Mouse (Mus musculus) kidney, postnatal 25 days (tissue): ENCODE measurements around the gene Saa4.
A peak's percentile ranks its signal among the peaks of the same experiment; 100 is the strongest.
"Not testable (repeated sequence)": the region's sequence is repeated elsewhere in the genome, so short reads cannot be mapped to it uniquely, and the experiment has no call there.

Experiments
- DNase-seq, 2 experiments: peaks; one replicate each; pipeline ENCODE4 v3.0.0; 2021; ENCODE audit warnings: mixed read lengths in 2 of 2

The Saa4 gene

GRCm38 (mm10) chr7:46732458-46732857 lies at the start of gene Saa4:
Saa4 (minus strand) TSS chr7:46732603.
- no peak for DNase-seq

DNA sequence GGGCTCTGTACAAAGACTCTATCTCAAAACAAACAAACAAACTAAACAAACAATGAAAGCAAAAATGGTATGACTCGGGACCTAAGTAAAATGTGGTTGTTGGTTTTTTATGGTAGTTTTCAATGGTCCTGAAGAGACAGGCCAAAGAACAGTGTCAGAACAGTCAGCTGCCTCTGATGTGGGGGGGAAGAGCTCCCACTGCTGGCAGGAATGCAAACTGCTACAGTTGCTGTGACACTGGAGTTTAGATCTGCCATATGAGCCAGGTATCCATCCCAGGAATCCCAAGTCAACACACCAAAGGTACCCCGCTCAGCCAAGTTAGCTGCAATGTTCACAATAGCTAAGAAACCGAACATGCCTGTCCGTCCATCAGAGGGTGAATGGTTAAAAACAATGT lies 38.3 kb upstream of the Saa4 start:
- DNase-seq = peak; percentile 48 to 69

DNA sequence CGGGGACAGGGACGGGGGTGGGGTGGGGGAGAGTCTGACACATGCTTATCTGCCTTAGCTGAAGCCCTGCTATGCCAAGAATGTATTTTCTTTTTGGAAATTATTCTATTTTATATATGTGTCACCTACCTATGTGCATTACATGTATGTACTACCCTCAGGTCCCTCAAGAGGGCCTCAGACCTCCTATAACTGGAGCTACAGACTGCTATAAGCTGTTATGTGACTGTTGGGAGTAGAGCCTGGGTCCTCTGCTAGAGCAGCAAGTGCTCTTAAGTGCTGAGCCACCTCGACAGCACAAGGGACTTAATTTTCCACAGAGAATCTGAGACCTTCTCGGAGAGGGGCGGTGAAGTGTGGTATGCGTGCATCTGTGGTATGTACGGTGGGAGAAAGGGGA lies 36.0 kb upstream of the Saa4 start:
- DNase-seq = no peak

DNA sequence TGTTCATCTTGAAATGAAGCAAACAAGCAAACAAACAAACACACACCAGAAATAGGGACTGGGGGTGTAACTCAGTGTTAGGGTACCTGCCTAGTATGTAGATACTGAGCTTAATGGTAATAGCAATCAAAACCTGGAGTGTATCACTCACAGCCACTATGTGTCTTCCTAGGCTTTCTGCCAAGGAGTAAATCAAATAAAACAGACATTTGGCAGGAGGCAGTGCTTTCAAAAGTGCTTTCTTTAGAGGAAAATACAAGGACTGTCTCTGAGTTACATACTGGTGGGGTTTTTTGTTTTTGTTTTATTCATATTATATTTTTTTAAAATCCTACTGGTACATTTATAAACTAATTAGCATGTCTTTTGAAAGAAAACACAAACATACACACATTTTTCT lies 35.0 kb upstream of the Saa4 start:
- no peak for DNase-seq

GRCm38 (mm10) chr7:46764672-46765071 lies 32.3 kb upstream of the Saa4 start:
- no peak for DNase-seq

- DNase-seq = no peak
These were observed 30.2 kb upstream of the Saa4 start for GRCm38 (mm10) chr7:46762601-46763000.

DNA sequence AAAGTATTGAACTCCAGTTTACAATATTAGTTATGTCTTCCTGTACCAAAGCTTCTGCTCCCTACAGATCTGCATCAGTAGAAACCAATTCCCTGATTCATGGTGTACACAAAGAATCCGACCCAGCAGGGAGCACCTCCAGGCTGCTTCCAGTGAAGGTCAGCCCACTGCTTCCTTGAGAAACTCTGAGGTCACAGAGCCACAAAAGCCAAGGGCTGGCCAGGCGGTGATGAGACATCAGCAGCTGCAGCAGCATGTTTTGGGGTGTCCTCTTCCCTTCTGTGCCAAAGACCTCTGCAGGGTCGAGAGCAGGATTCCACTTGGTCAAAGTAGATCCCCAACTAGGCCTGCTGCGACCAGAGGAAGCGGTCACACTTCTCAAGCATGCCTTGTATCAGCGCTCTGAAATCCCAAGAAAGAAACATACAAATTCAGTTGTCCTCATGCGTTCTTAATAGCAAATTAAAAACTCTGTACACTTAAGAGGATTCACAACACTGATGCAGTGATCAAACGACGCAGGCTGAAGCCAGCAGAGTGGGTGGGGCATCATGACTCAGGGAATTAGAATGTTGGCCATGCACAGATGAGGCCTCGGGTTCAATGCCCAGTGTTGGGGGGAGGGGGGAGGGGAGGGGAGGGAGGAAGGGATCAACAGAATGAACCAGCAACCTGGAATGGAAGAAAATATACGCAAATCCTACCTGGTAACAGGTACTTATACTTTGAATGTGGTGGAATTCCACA lies 28.8 kb upstream of the Saa4 start:
- no peak for DNase-seq

DNA sequence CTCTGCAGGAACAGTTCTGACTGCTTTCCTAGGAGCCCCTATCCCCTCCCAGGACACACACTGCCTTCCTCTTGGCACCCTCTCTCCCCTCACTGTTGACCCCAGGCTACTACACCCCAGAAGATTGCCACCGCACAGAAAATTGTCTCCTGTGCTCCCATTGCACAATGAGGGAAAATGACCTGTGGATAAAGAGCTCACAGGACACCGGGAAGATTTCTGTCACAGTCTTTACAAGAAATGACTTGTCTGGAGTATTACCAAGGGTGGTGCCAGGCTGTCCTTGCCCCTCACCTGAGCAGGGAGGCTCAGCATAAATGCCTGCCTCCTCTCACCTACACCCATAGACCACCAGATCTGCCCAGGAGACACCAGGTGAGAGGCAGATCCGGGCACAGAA lies 19.1 kb upstream of the Saa4 start, which contains the start of gene Saa2:
Gene Saa2, plus strand, starts transcription at position 301 of the 400 bp plus-strand sequence.
- no peak for DNase-seq

GRCm38 (mm10) chr7:46748459-46748858 lies 16.1 kb upstream of the Saa4 start:
- no peak for DNase-seq

- no peak for DNase-seq
These were observed 14.0 kb upstream of the Saa4 start for GRCm38 (mm10) chr7:46746381-46746780.

DNA sequence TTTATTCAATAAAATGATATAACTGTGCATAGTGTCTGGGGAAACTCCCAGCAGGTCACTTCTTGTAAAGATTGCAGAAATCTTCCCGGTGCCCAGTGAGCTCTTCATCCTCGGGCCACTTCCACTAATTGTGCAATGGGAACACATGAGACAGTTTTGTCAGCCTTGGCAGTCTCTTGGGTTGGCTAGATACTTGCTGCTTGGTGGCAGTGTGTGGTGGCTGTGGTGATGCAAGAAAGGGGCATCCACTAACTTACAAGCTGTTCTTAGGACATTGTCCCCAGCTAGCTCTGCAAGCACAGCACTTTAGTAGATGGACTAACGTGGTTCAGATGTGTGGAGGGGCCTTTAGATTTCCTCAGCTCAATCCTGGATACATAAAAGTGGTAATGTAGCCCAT lies 13.4 kb upstream of the Saa4 start:
- no peak for DNase-seq

GRCm38 (mm10) chr7:46742880-46743279 lies 10.5 kb upstream of the Saa4 start, which contains the start of gene Saa1:
Saa1 (minus strand) TSS chr7:46742980.
- not testable (repeated sequence) for DNase-seq

DNA sequence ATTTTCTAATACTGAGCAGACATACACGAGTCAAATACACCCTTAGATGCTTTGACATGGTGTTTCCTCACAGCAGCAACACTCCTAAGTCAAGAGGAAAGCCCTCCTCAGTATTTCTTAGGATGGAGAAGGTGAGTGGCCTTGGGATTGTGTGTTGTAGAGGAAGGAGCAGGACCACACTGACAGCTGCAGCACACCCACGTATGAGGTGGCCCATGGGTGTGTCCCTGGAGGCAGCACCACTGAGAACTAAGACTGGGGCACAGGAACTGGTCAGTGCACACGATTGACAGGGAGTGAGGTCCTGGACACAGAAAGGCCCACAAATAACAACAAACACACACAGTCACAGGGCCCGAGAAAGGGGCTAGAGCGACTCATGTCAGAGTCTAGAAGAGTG lies 7.6 kb upstream of the Saa4 start:
- DNase-seq = not testable (repeated sequence)

GRCm38 (mm10) chr7:46738561-46739460 lies 6.4 kb upstream of the Saa4 start:
- DNase-seq = peak; percentile 48 to 49

- no peak for DNase-seq
These were observed 2.6 kb upstream of the Saa4 start for GRCm38 (mm10) chr7:46734983-46735382.

DNA sequence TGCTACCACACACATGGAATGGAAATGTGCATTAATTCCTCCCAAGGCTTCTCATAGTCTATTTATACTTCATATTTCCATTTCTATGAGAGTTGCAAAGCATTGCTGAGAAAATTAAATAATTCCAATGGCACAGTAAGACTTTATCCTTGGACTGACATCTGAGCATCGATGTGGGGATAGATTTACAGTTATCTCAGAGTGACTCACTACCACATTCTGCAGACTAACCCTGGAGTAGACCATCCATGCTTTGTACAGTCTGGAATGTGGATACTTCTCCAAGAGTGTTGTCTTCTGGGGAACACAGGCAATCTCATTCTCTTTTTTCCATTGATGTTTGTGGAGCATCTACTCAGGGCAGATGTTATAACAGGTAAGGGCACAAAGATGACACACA lies 4.8 kb downstream of the Saa4 start:
- DNase-seq = no peak

GRCm38 (mm10) chr7:46724396-46724795 lies 8.0 kb downstream of the Saa4 start:
- DNase-seq = no peak

- peak; percentile 35 to 78 for DNase-seq
These were observed 8.6 kb downstream of the Saa4 start for GRCm38 (mm10) chr7:46723849-46724248.

GRCm38 (mm10) chr7:46723354-46723753 lies 9.0 kb downstream of the Saa4 start:
- DNase-seq = no peak

GRCm38 (mm10) chr7:46720460-46720859 lies 11.9 kb downstream of the Saa4 start:
- DNase-seq = no peak

GRCm38 (mm10) chr7:46719526-46719925 lies 12.9 kb downstream of the Saa4 start:
- peak; percentile 10 to 65 for DNase-seq

GRCm38 (mm10) chr7:46718591-46719270 lies 13.7 kb downstream of the Saa4 start:
- no peak for DNase-seq

DNA sequence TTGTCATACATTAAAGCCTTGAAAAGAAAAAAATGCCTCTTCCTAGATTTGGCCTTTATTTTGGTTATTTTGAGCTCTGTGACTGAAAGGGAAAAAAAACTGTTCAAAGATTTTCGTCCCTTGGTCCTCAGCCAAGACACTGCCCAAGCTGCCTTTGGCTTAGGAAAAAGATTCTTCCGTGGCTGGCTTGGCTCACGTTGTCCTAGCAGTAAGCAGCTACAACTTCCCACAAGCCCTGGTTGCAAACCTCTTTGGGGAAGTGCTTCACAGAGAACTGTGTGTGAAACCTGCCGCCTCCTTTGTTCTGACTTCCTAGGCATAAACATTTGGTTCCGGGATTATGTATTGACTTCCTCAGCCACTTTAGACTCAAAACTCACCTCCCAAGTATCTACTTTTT lies 15.5 kb downstream of the Saa4 start:
- DNase-seq = peak; percentile 36 to 57
